Mouse (Mus musculus) olfactory bulb, adult 2 months (tissue): ENCODE data around the gene Ska2. TPM values are rescaled to one million over a fixed set of nuclear protein-coding genes. Genes with fewer than 3 reads are reported as not detected.

ENCODE experiments used
- H3K27ac ChIP-seq: fragments of 200-500 bp; 2 replicates; pipeline ENCODE4 v1.5.1; 2012; ENCODE audit warnings: low read depth, low read length; ENCODE audit not compliant: insufficient read depth
- H3K4me1 ChIP-seq: fragments of 200-500 bp; 2 replicates; pipeline ENCODE4 v1.6.1; 2012; ENCODE audit warnings: low read length; ENCODE audit not compliant: control insufficient read depth, insufficient read depth
- H3K4me3 ChIP-seq: fragments of 200-500 bp; 2 replicates; pipeline ENCODE4 v1.5.1; 2012; ENCODE audit warnings: mild to moderate bottlenecking, low read depth, low read length, moderate library complexity; ENCODE audit not compliant: insufficient read depth
- CTCF ChIP-seq: fragments of 200-500 bp; IDR thresholded peaks from 2 replicates; pipeline ENCODE4 v1.5.1; 2012; ENCODE audit warnings: low read depth, mild to moderate bottlenecking, low read length, moderate library complexity; ENCODE audit not compliant: insufficient read depth
- POLR2A ChIP-seq: fragments of 200-500 bp; IDR thresholded peaks from 2 replicates; pipeline ENCODE4 v1.6.1; 2012; ENCODE audit warnings: mild to moderate bottlenecking, low read depth, low read length, moderate library complexity; ENCODE audit not compliant: insufficient read depth
- WGBS: fragments of 180-500 bp; shearing (Covaris S2); methylation state at CpG from one replicate; pipeline ENCODE4 v1.1.7; 2018; 5-methylcytosine and 5-hydroxymethylcytosine counted together
- polyA plus RNA-seq: library from polyadenylated mRNA; stranded (reverse); fragments of >200 nt; gene quantifications from 2 replicates; pipeline ENCODE4 v1.2.4, GENCODE M21; 2012; ENCODE audit warnings: low replicate concordance; ENCODE audit not compliant: missing spikeins, insufficient read depth, insufficient read length

Gene Ska2
- polyA plus RNA-seq, 1 experiment: not detected

- Histone ChIP-seq H3K4me3 (no peak overlapping the region), H3K4me1 (no peaks in the 10 kb centered on the region), H3K27ac (no peak overlapping the region)
- WGBS: 84% methylated on average over 4 of the region's 4 CpGs
- TF ChIP-seq CTCF: no peak
- TF ChIP-seq POLR2A: no peak
Observed at GRCm38 (mm10) chr11:87136233-87136632, 27.2 kb downstream of the Ska2 start.

- TF ChIP-seq CTCF: no peak
- TF ChIP-seq POLR2A: no peak
- 94% methylated on average over 2 of the region's 2 CpGs for WGBS
- no peak overlapping the region for H3K27ac ChIP-seq
Observed at GRCm38 (mm10) chr11:87158012-87158411, 49.0 kb downstream of the Ska2 start.

GRCm38 (mm10) chr11:87162687-87163086 lies 53.7 kb downstream of the Ska2 start:
- TF ChIP-seq POLR2A (no peak), CTCF (no peak)
- Histone ChIP-seq H3K4me1 (no peaks in the 10 kb centered on the region), H3K4me3 (no peak overlapping the region), H3K27ac (no peak overlapping the region)
- 95% methylated on average over 4 of the region's 4 CpGs for WGBS

More at GRCm38 (mm10) chr11:87158012-87158411, 49.0 kb downstream of the Ska2 start:
- Histone ChIP-seq H3K4me3 (no peak overlapping the region), H3K4me1 (no peaks in the 10 kb centered on the region)

- Histone ChIP-seq H3K27ac (no peak overlapping the region), H3K4me3 (no peak overlapping the region), H3K4me1 (no peaks in the 10 kb centered on the region)
- no peak for TF ChIP-seq CTCF
- TF ChIP-seq POLR2A: no peak
Observed at GRCm38 (mm10) chr11:87163751-87164150, 54.7 kb downstream of the Ska2 start.

- no peak for TF ChIP-seq CTCF
- TF ChIP-seq POLR2A: no peak
- WGBS: 75% methylated on average over 5 of the region's 5 CpGs
- H3K4me3 ChIP-seq: no peak overlapping the region
- H3K27ac ChIP-seq: no peak overlapping the region
- peaks cover 3% of the 10 kb centered on the region for H3K4me1 ChIP-seq
Observed at GRCm38 (mm10) chr11:87173625-87174024, 64.6 kb downstream of the Ska2 start.

Other genes with a start within 250 kb of the Ska2 start
- gene Ypel2, start 115.5 kb upstream of the Ska2 start, polyA plus RNA-seq: not detected in 2 replicates
- not detected in 2 replicates for gene Gdpd1, start 35.2 kb upstream of the Ska2 start, polyA plus RNA-seq
- not detected in 2 replicates for gene Smg8, start 22.5 kb upstream of the Ska2 start, polyA plus RNA-seq
- gene Prr11, start 526 bp upstream of the Ska2 start, polyA plus RNA-seq: not detected in 2 replicates
- 151 TPM in 1 of 2 replicates, not detected in the other for gene Trim37, start 17.8 kb downstream of the Ska2 start, polyA plus RNA-seq
- gene Ppm1e, start 249.8 kb downstream of the Ska2 start, polyA plus RNA-seq: 159 and 312 TPM in 2 replicates